Mouse (Mus musculus) stomach, postnatal 0 days (tissue): Measurements from ENCODE around the gene Rdx.

Experiments
- CTCF ChIP-seq: IDR thresholded peaks from 2 replicates; pipeline ENCODE4 v1.5.1; 2016; ENCODE audit warnings: antibody characterized with exemption, low read depth, mild to moderate bottlenecking, moderate library complexity
- EP300 ChIP-seq: optimal IDR thresholded peaks from 2 replicates; pipeline ENCODE3; 2016; ENCODE audit warnings: antibody characterized with exemption

- TF ChIP-seq CTCF (no peak), EP300 (no peak)
These were observed 57.2 kb downstream of the Rdx start for GRCm38 (mm10) chr9:52104225-52104615.
